Mouse (Mus musculus) ovary, adult 18-20 months (tissue): Measurements from ENCODE around the gene Pla2g6.

Experiments
- DNase-seq: peaks from one replicate; pipeline ENCODE4 v3.0.0; 2022; ENCODE audit warnings: low spot score, mixed read lengths

The Pla2g6 gene

DNA sequence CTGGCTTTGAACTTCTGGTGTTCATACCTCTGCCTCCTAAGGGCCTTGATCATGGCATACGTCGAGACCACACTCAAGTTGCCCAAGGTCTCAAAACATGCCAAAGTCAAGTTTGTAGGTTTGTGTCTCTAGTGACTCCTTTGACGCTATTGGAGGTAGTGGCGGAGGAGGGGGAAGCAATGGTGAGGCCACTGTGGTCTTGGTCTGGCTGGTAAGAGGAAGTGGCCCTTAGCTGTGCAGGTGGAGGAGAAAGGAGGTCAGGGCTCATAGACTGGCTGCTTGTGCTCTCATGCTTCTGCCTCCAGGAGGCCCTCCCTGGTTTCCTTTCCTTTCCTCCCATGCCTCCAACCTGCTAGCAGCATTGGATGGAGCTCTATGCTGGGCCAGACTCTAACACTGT is 22.7 kb upstream of the Pla2g6 start:
- DNase-seq: no peak

DNA sequence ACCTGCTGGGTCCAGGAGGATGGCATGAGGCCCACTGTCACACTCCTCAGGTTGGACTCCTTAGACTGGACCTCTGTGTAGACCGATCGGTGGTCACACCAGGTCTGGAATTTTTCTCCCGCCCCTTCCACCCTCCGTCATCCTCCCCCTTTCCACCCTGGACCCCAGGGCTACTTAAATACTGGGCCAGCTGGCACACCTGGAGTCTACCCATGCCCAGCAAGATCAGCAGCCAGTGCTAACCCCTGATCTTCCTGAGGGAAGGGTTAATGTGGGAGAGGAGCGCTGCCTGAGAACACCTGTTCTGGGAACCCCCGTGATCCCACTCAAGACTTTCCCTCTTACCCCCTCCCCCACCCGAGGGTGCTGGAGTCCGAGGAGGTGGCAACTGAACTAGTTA is 20.5 kb upstream of the Pla2g6 start:
- no peak for DNase-seq

DNA sequence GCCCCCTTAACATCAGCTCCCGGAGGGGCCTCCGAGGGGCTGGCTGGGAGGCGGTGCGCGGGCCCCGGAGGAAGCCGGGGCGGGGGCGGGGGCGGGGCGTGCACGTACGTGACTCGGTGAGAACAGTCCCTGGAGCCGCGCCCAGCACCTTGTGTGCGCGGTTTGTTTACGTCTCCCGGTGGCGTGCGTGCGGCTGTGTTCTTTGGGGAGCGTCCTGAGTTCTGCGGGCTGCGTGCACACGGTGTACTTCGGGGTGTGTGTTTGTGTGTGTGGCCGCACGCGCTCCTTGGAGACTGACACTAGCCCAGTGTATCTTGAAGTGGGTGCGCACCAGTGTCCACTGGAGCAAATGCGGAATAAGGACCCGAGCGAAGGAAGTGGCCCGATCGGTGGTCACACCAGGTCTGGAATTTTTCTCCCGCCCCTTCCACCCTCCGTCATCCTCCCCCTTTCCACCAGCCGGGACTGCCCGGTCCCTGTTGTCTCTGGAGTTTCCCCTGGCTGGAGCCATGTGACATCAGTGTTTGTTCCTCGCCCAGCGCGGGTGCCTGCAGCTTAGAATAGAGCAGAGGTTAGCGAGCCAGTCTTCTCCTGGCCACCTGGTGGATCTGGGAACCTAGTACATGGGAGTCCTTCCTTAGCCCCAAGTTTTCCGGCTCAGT is 19.8 kb upstream of the Pla2g6 start:
- peak; percentile 38 for DNase-seq

DNA sequence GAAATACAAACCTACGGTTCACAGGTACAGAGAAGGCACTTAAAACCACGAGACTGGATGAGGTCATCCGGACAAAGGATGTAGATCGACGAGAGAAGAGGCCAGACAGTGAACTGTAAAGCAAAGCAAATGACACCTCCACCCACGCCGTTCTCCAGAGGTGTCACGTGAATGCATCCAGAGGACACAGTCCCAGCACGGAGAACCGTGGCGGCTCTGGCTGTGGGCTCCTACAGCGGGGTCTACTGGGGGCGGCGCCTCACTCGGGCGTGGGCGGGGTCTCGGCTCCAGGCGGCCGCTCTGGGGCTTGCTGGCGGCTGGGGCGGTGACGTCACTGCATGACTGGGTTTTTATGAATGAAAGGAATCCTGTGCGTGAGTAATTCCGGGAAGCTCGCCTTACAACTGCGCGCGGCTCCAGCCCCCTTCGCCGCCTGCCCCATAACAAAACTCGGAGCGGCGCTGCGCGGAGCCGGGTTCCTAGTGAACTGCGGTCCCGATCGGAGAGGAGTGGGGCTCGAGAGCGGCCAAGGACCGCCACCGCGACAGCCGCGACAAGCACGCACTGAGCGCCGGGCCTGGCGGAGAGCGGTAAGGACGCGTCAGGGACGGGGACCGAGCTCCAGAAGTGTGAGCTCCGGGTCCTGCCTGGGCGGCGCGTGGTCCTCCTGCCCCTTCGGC is 19.1 kb upstream of the Pla2g6 start:
- peak; percentile 78 for DNase-seq

DNA sequence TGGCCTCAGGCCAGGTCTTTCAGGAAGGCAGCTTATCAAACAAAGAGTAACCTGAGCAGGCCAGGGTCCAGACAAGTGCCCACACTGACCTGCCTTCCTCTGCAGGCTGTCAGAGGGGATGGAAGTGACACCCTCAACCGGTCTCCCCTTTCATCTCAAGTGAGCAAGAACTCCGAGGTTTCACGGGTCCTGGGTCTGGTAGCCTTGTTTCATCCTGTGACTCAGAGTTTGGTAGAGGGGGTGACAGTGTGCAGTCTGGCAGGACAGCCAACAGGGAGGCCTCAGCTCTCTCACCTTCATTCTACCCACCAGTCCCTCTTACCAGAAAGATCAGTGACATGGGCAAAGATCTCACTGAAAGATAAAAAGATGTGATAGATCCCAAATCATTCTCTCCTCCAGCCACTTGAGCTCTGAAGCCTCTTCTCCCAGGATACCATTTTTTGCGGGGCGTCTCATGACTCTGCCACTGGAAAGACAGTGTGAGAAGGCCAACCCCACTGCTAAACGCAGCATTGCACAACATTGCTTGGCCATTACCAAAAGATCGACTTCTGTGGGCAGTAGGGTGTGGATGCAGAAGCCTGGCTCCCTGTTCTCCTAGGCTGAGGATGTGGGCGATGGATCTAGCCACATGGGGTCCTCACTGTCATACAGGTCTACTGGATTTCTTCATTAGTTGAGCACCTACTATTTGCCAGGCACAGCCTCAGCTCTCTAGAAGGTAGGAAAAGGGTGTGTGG is 18.0 kb upstream of the Pla2g6 start, which contains the start of gene Maff:
Gene Maff (plus strand): TSS at position 571 of the 743 bp plus-strand sequence.
- DNase-seq: no peak

DNA sequence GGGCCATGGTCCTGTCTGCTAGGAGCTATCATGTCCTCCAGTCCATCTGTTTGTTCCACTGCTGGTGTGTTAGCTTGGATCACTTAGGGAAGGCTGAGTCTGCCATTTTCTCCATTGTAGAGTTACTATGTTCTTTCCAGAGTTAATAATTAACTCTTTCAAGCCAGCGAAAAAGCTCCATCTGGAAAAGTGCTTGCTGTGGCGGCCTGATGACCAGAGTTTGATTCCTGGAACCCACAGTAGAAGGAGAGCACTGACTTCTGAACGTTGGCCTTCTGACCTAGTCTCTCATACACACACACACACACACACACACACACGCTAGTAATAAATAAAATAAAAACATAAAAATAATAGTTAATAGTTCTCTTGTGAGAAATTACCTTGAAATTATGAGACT is 16.4 kb upstream of the Pla2g6 start:
- no peak for DNase-seq

DNA sequence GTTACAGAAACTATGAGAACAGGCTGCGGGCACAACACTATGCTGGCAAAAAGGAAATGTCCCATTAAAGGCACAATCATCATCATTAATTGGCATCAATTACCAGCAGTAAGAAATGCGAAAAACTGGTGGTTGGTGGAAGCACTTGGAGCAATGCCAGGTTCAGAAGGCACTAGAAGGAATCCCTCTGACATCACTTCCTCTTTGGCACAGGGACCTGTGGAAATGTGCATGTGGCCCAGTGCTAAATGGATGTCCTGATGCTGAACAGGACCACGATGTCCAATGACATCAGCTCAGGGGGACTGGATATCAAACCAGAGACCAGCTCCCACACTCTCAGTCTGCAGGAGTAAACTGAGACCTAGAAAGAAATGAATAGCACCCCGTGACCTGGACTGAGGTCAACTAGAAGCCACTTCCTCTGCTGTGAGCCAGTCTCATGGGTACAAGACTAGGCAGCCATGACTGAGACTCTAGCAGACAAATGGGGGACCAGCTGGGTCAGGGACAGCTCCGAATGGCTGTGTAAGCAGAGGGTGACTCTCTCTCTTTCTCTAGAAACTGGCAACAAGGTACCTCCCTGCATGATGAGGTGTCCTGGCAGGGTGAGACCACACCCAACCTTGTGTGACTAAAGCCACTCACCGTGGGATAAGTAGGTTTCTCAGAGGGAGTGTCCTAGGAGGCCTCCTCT is 14.6 kb upstream of the Pla2g6 start:
- no peak for DNase-seq

DNA sequence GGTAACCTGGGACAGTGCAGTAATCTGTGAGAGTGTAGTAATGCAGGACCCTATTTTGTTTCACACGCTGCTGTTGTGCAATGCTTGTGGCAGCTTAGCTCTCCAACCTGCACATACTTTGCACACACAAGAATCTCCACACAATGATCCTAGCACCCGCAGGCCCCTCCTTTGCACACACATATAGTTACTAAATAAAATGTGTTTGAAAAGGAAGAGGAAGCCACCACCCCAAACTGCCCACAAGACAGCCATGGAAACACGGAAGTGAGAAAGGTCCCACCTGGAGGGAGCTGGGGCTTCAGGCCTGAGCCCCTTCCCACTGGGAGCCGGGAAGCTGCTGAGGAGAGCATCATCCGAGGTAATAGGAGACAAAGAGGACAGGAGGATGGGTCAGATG is 10.8 kb upstream of the Pla2g6 start:
- no peak for DNase-seq

DNA sequence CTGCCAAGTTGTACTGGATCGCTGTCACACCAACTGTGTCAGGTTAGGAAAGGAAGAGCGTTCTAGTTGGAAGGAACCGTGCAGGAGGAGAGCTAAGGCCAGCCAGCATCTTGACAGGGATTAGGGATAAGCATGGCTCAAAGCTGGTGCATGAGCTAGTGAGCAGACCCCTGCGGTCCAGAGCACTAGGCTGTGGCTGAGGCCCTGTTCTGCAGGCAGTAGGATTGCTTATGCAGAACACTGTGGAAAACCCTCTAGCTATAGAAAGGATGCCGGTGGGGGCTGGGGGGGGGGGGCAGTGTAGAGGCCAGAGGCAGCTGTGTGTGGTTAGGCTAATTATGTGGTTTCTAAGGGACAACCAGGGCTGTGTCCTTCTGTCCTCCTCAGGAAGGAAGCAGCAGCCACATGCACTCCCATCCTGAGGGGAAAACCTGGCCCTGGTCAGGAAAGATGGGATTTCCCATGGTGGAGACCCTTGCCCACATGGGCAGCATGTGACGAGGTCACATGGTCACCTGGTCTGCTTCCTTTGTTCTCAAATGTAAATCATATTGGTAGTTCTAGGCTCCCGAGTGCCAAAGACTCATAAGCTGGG is 7.0 kb upstream of the Pla2g6 start:
- no peak for DNase-seq

DNA sequence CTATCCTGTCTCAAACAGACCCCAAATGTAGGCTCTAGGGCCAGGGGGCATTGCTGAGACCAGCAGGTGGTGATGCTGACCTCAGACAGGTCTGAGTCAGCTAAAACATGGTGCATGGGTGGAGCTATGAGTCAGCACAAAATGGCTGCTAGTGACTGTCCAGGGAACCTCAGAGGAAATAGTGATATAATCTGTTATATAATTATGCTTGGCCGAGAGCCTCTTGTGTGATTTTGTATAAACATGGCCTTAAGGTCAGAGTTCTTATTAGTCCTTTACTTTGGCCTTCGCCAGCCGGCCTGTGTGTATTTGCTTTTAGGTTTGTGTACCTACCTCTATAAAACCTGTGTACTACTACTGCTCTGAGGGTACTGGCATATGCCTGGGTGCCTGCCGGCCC is 5.2 kb upstream of the Pla2g6 start:
- no peak for DNase-seq

DNA sequence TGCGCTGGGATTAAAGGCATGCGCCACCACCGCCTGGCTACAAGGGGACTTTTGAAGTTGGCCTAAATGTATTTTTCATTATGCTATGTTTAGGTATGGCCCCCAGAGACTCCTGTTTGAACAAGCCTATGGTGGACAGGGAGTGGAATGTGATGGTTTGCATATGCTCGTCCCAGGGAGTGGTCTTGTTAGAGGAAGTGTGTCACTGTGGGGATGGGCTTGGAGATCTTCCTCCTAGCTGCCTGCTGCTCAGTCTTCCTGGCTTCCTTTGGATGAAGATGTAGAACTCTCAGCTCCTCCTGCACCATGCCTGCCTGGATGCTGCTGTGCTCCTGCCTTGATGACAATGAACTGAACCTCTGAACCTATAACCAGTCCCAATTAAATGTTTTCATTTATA is 2.3 kb upstream of the Pla2g6 start:
- no peak for DNase-seq

DNA sequence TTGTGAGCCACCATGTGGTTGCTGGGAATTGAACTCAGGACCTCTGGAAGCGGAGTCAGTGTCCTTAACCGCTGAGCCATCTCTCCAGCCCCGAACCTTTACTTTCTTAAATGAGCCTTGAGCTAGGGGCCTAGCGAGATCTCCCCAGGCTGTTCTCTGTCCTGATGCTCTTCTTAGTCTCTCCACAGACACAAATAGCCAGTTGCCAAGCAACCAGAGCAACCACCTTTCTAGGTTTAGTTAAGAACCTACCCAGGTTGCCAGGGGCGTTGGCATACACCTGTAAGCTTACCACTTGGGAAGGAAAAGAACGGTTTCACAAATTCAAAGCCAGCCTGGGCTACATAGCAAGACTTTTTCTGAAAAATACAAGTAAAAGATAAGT is 1.8 kb upstream of the Pla2g6 start:
- DNase-seq: no peak

DNA sequence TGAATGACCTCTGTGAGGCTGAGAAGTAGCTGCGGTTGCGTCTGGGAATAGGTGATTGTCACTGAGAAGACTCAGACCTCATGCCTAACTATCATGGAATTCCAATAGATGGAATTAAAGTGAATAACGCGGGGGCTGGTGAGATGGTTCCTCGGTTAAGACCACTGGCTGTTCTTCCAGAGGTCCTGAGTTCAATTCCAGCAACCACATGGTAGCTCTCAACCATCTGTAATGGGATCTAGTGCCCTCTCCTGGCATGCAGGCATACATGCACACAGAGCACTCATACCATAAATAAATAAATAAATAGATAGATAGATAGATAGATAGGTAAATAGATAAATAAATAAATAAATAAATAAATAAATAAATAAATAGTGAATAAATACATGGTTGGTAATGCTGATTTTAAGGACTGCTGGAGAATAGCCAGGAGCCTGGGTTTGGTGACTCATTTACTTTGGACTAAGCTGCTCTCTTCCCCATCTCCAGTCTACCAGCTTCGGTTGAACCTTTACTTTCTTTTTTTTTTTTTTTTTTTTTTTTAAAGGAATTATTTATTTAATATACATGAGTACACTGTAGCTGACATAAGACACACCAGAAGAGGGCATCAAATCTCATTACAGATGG is 1.3 kb upstream of the Pla2g6 start:
- no peak for DNase-seq

DNA sequence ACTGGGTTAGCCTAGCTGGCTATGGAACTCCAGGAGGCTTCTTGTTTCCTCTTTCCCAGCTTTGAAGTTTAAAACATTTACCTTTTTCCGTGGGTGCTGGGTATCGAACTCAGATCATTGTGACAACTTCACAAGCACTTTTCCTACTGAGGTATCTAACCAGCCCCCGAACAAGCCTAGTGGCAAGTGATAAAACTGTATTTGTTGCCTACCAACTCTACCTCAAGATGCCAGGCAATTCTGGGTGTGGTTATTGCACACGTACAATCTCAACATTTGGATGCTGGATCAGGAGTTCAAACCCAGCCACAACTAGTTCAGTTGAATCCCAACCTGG is 717 bp upstream of the Pla2g6 start:
- no peak for DNase-seq

DNA sequence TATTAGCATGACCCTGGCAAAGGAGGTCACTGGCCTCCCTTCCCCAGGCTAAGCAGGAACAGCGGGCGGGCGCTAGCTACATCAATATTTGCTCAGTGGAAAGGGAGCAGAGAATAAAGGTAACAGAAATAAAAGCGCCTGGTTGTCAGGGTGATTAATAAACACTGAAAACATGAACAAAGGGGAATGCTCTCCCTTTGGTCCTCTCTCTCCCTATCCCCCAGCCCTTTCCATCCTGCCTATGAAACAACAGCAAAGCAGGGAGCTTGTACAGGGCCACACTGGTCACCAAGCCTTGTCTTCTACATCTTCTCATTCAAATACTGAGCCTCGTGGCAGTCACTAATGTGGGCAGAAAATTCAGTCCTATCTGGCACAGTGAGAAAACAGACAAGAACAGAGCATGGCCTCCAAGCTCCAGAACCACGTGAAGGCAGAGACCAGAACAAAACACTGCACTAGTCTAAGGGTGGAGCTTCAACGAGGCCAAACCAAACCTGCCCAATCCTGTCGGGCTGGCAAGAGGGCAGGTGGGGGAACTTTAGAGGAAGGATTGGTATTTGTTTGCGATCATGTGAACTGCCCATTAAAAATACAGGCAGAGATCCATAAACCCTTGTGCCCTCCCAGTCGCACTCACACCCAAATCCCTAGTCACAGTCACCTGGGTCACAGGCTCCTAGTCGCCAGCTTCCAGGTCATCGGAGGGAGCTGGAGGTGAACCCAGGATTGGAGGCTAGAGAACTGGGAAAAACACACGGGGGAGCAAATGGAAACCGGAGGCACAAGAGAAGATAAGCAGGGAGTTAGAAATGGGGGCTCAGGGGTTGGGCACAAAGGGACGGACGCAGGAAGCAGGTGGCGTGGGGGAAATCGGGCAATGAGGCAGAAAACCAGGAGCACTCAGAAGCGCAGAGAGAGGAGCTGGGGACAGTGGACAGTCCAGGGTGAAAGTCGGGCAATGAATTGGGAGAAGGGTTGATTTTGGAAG is 924 bp downstream of the Pla2g6 start:
- peak; percentile 36 for DNase-seq

DNA sequence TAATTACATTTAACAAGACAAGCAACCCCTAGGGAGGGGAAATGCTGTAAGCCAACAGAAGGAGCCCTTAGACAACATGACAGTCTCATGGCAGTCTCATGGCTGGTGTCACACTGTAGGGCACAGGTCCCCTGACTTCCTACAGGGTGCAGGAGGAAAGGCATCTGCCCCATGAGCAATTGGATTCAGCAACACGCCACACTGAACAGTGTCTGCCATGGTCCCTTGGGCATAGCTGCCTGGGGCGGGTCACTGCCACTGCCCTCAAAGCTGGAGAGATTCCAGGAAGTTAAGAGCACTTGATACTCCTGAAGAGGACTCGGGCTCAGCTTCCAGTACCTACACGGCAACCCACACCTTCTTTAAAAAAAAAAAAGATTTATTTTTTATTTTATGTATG is 1.9 kb downstream of the Pla2g6 start:
- no peak for DNase-seq

DNA sequence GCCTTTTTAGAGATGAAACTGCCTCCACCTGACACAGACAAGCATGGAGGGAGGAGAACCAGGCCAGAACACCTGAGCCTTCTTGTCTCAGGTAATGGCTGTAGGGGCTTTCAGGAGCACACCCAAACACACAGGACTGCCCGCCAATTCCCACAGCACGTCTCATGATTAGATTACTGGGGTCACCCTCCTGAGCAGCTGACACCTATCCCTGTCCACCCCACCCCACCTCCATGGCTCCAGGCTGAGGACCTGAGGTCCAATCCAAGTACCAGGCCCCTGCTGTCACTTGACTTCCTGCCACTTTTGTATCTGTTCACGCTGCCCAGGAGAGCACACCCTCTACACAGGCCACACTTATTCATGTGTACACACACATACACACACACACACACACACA is 2.4 kb downstream of the Pla2g6 start:
- no peak for DNase-seq

DNA sequence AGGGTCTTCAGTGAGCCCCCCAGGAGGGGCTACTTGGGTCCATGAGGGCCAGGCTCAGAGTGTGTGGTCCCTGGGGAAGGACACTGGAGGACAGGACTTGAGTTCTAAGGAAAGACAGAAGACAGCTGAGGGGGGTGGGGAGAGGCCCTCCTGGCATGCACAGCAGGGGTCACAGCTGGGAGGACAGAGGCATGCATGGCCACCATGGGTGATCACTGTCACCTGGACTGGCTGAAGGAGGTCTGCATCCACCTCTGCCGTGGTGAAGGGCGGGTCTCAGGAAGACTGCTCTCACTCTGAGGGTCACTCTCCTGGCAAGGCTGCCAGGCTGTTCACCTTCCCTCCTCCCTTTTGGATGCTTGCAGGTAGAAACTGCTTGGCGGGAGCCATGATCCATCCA is 3.8 kb downstream of the Pla2g6 start:
- no peak for DNase-seq

DNA sequence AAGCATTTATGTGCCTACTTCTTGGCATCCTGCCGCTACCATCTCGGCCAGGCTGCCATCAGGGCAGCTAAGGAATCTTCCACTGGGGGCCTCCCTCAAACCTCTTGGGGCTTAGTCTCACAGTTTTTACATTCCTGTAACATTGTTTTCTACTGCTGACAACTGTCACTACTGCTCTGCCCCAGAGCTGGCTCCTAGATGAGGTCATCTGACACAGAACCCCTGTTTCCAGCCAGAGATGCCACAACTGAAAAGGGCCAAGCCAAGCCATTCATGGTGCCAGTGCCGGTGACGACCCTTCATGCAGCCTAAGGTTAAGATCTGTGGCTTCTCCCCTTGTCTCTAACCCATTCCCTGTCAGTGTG is 4.4 kb downstream of the Pla2g6 start:
- no peak for DNase-seq

DNA sequence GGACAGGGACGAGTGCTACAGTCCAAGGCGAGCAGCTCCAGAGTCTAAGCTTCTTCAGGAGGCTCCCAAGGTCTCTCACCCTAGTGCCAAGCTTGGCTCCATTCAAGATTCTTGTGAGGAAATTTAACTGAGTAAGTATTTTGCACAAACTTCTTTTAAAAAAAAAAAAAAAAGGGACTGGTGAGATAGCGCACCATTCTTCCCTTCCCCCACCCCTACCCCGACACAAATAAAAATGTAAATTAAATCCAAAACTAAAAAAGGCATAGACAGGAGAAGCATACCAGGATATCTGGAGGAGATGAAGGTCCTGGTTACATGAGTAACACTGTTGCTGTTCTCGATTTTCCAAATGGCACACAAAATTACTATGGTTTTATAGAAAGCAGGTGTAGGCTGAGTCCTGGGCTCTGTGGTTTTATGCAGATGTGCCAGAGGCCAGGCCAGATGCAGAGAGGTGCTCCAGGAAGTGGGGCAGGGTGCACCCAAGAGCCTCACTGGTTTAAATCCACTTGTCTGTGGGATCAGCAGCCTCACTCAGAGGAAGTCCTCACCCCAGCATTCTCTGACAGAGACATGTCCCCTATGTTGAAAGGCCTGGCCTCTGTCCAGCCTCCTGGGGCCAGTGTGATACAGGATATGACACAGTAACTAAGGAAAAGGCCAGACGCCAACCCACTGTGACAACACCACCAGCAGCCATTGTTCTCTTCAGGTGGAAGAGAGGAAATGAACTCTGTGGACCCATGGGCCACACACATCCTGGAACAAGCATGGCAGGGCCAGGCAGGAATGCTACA is 5.0 kb downstream of the Pla2g6 start:
- peak; percentile 41 for DNase-seq
